Mouse (Mus musculus) frontal cortex, postnatal 10 days (tissue): ENCODE data around the gene Npvf.
"Not testable (repeated sequence)": the region's sequence is repeated elsewhere in the genome, so short reads cannot be mapped to it uniquely, and the experiment has no call there.

ENCODE experiments used
- DNase-seq, 2 experiments: peaks; one replicate each; pipeline ENCODE4 v3.0.0; 2022; ENCODE audit warnings: low spot score in 2 of 2, mixed read lengths in 1 of 2

Gene Npvf

DNA sequence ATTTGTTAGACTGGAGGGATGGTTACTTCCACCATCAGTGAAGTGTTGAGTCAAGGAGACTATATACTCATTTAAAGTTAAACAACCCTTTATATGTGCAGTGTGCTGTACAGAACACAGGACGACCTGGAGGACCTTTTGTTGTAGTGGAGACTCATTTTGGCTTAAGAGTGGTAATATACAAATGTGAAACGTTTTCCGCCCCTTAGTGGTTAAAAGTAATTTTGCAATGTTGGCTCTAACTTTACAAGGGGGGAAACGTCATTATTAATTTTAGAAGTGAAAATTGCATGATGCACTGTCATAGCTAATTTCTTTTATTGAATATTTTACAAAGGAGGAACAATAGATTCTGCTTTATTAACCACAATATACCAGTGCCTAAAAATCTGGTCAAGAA is 13.9 kb downstream of the Npvf start:
- no peak for DNase-seq

DNA sequence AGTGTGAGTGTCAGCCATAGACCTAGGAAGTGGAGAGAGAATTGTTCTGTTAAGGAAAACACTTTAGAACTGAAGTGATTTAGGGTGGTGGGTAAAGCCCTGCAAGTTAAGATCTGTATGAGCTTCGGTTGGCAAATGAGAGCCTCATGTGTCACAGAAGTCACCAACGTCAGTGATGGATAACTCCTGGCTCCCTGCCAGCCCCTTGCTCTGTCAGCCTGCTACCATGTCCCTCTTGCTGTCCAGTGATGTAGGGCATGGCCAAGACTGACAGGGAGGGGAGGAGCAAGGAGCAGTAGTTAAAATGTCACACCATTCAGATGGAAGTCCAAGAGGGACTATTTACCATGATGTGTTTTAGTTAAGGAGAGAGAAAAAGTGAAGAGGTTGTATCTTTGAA is 14.6 kb downstream of the Npvf start:
- DNase-seq = no peak

DNA sequence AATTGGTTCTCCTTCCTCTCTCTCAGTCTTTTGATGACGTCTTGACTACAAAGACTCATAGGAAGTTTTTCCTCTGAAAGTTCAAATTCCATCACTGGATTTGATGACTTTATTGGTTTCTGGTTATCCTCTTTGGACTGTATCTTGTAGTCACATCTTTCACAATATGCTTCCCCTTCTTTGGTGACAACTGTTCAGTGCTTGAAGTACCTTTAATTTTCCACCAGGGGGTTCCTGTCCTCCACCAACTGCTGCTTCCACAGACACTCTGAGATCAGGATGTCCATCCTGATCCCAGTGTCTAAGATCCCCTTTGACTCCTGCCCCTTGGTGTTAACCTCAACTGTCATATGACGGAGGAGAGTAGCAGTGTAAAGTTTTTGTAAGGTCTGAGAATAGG is 28.1 kb downstream of the Npvf start:
- not testable (repeated sequence) for DNase-seq

DNA sequence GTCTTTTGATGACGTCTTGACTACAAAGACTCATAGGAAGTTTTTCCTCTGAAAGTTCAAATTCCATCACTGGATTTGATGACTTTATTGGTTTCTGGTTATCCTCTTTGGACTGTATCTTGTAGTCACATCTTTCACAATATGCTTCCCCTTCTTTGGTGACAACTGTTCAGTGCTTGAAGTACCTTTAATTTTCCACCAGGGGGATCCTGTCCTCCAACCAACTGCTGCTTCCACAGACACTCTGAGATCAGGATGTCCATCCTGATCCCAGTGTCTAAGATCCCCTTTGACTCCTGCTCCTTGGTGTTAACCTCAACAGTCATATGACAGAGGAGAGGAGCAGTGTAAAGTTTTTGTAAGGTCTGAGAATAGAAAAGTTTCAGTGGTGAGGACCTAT is 36.0 kb downstream of the Npvf start:
- not testable (repeated sequence) for DNase-seq

DNA sequence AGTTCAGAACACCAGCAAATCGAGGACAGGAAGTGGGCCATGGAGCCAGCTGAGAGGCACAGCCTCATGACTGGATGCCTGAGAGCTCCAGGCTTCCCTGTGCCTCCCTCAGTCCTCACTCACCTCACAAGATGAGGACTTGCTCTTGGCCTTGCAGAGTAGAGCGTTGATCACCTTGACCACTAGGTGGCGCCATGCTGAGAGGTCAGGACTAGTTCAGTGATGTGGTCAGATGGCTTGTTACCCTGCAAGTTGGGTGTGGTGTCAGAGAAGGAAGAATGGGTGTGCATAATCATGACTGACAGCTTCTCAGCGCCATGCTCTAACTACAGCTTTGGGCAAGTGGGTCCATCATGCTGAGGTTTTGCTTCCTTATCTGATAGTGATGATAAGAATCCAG is 52.6 kb downstream of the Npvf start:
- no peak for DNase-seq
